Mouse (Mus musculus): ENCODE results near the gene Fam69a.
A peak's percentile ranks its signal among the peaks of the same experiment; 100 is the strongest.
"Not testable (repeated sequence)": the region's sequence is repeated elsewhere in the genome, so short reads cannot be mapped to it uniquely, and the experiment has no call there.

Gene Fam69a

DNA sequence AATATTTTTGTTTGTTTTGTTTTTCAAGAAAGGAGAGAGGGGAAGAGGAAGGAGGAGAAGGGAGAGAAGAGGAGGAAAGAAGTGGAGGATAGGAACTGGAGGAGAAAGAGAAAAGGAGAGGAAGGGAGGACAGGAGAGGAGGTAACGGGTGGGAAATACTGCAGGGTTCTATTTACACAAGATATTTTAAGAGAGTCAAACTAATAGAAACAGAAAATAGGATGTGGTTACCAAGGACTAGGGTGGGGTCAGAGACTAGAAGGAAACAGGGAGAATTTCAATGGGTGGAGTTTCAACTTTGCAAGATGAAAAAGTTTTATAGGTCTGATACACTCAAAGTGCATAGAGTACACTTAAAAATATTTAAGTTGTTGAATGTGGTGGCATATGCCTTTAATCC, 7.0 kb downstream of the Fam69a start:
- DNase-seq (ENCODE audit: low spot score in 2 of 2), result no peak

- DNase-seq (ENCODE audit: low spot score in 2 of 2), result no peak
These were observed 8.4 kb downstream of the Fam69a start for GRCm38 (mm10) chr5:107978289-107979035.

- DNase-seq (ENCODE audit: low spot score in 2 of 2), result no peak
These were observed 9.1 kb downstream of the Fam69a start for GRCm38 (mm10) chr5:107977640-107978288.

- DNase-seq (ENCODE audit: low spot score in 2 of 2), result no peak
These were observed 13.6 kb downstream of the Fam69a start for GRCm38 (mm10) chr5:107973310-107973709.

GRCm38 (mm10) chr5:107972444-107973272, 14.2 kb downstream of the Fam69a start:
- no peak for DNase-seq (ENCODE audit: low spot score in 2 of 2)

GRCm38 (mm10) chr5:107971069-107971468, 15.8 kb downstream of the Fam69a start:
- DNase-seq (ENCODE audit: low spot score in 2 of 2), result no peak

- not testable (repeated sequence) for DNase-seq (ENCODE audit: low spot score in 2 of 2)
These were observed 17.1 kb downstream of the Fam69a start for GRCm38 (mm10) chr5:107969818-107970217.

- no peak for DNase-seq (ENCODE audit: low spot score in 2 of 2)
These were observed 18.8 kb downstream of the Fam69a start for GRCm38 (mm10) chr5:107968079-107968478.

DNA sequence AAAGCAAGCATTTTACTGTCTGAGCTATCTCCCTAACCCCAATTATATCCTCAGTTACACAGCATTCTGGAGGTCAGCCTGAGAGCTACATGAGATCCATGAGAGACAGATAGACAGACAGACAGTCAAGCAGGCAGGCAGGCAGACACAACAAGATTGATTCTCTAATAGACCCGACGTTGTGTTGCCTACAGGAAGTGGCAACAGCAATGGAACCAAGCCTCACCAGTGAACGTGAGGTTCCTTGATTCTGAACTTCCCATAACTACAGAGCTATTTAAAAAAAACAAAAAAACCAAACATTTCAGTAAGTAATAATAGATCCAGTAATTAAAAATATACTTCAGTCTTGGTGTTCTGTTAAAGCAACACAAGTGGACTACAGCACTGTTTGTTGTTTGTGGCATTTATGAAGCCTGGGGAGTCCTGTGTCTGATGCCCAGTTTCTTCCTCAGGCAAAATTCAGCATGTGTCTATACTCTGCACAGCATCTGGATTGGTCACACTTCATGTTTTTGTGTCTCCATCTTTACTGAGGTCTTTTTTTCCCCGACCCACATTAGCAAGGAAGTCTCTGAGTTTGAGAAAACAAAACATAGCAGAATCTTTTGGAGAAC, 19.9 kb downstream of the Fam69a start:
- no peak for DNase-seq (ENCODE audit: low spot score in 2 of 2)

GRCm38 (mm10) chr5:107966156-107966555, 20.7 kb downstream of the Fam69a start:
- no peak for DNase-seq (ENCODE audit: low spot score in 2 of 2)

- no peak for DNase-seq (ENCODE audit: low spot score in 2 of 2)
These were observed 21.4 kb downstream of the Fam69a start for GRCm38 (mm10) chr5:107965355-107965991.

DNA sequence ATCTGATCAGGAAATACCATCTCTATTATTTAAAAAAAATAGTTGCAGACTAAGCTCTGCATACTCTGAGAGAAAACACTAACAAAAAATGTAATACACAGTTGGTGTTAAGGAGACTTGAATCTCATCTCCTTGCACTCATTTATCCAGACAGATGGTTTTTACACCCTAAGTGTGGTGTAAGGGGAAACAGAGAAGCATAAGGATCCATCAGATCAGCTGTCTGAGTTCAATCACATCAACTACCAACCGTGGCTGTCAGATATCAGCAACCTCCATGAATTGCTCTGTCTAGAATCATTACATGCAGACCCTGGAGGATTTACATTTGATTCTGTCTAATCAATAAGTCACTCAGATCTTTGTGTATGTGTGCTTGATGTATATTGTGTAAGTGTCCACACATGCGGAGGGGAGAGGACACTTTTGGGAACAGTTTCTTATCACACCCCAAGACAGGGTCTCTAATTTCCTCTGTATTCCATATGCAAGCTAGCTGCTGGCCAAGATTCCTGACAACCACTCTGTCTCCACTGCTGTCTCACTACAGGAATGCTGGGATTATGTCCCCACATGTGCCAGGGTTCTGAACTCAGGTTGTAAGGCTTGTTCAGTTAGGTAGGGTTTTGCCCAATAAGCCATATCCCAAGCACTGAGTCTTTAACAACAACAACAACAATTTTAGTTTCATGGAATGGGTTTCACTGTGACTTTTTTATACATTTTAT, 22.7 kb downstream of the Fam69a start:
- DNase-seq (ENCODE audit: low spot score in 2 of 2), result no peak

DNA sequence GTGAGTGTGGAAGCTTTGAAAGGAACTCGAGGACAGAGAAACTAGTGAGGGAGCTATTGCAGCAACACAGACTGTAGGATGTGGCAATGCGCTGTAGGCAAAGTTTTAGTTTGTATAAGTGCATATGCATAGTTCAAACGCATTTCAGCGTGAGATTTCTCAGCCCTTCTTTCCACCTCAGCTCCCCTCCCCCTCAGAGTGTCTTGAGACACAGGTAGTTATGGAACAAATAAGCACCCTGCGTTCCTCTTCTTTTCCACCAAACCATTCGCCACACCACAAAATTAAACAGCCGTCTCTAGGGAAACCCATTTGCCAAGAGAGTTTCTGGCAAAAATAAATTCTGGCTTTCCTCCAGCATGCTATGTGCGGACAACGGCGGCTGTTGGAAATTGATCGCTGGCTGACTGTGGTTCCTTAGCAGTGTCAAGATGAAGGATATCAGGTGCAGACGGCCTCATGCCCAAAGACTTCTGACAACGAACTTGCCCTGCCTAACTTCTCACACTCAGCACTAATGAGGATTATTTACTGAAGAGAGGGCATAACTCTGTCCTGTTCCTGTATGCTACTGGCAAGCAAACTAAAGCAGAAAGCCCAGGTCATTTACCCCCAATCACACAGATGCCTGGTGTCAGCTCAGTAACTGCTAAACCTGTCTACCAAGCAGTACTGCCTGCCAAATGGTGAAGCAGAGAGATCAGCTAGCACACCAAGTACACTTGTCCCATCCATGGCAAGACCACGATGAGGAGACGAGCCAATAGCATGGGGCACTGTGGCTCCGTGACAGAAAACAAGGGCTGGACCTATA, 25.2 kb downstream of the Fam69a start:
- peak in 1 of 2 experiments; percentile 46 for DNase-seq (ENCODE audit: low spot score in 2 of 2)

DNA sequence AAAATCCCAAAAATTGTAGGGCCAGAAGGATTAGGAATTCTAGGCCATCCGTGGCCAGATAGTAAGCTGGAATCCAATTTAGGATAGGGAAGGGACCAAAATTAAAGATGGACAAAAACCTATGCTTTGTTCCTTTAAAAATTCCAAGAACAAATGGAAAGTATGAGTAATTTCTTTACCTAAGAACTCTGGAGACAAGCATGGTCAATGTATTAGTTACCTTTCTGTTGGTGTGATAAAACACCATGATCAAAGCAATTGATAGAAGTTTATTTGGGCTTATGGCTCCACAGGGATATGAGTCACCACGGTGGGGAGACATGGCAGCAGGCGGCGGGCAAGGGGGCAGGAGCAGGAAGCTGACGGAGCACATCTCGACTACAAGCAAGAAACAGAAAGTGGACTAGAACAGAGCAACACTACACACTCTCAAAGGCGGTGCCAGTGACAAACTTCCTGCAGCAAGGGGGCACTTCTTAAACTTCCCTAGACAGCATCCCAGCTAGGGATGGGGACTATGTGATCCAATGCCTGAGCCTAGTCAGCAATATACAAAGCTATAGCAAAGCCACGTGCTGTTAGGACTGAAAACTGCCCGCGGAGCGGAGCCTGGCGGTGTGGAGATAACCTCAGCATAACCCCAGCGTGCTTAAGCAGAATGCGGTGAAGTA, 26.2 kb downstream of the Fam69a start:
- no peak for DNase-seq (ENCODE audit: low spot score in 2 of 2)

DNA sequence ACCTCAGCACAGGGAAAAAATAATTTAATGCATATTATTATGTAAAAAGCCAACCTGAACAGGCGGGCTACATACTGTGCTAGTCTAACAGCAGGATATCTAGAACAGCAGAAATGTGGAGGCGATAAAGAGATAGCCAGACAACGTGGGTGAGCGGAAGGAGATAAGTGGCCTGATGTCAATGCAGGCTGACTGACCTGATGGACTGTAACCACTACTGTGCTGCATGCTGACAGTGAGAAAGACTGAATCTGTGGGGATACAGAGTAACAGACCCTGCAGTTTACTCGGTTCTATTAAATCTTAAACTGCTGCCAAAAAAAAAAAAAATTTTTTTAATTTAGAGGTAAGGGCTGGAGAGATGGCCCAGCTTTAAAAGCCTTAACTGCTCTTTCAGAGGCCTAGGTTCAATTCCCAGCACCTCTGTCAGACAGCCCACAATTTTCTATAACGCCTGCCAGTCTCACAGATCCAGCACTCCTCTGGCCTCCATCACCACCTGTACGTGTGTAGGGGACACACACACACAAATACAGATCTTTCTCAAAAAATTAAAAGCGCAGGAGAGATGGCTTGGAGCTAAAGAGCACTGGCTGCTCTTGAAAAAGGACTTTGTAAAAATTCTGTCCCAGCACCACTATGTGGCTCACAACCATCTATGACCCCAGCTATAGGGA, 27.1 kb downstream of the Fam69a start:
- DNase-seq (ENCODE audit: low spot score in 2 of 2), result no peak

- DNase-seq (ENCODE audit: low spot score in 2 of 2), result no peak
These were observed 36.2 kb downstream of the Fam69a start for GRCm38 (mm10) chr5:107950643-107951042.

DNA sequence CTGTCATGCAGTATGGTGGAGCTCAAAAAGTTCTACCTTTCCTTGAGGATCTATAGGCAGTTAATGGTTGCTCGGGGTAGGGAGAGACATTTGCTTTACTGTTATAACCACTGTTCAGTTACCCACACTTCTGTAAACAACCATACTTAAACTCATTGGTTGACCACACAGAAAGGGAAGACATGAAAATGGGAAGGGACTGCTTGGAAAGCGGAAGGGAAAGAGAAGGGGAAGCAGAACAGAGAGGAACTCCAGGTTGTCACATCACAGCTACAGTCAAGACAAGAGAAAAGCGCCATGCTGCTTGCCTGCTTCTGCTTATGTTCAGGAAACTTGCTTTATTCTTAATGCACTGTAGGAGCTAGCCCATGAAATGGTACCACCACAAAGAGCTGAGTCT, 37.3 kb downstream of the Fam69a start:
- DNase-seq (ENCODE audit: low spot score in 2 of 2), result no peak

- DNase-seq (ENCODE audit: low spot score in 2 of 2), result no peak
These were observed 38.0 kb downstream of the Fam69a start for GRCm38 (mm10) chr5:107948899-107949298.

GRCm38 (mm10) chr5:107947548-107947947, 39.3 kb downstream of the Fam69a start:
- no peak for DNase-seq (ENCODE audit: low spot score in 2 of 2)

Data from left cerebral cortex, adult 9 months (tissue).